In genomic region chr4:71839803-71840773, GRCm38 (mm10) we compare ENCODE assay signal across 13 mouse cellular contexts.
A peak's percentile ranks its signal among the peaks of the same experiment; 100 is the strongest.
DNase-seq lines count a peak whose midpoint lies in the region; ATAC-seq lines count a peak whose summit lies in the region.
"Had no signal": no experiment of that assay in that cellular context is flagged by ENCODE, and none has a peak within 500 bp of the region (broad histone marks: within the 10 kb centered on the region; RNA-seq: fewer than 3 reads in every experiment).

No protein-coding gene starts in this region.

- no peaks in the 10 kb centered on the region for H3K9me3 ChIP-seq in kidney, embryonic 14.5 days (ENCODE audit: control insufficient read depth, low read length)
- H3K9me3 ChIP-seq: limb, embryonic 10.5 days; stomach, embryonic 15.5 days had no signal

- H3K9ac ChIP-seq in kidney, embryonic 14.5 days (ENCODE audit: low read depth, low read length): no peak overlapping the region
- H3K9ac ChIP-seq: stomach, embryonic 15.5 days had no signal

- 52% methylated on average over 5 of the region's 5 CpGs for WGBS in kidney, embryonic 14.5 days

- H3K4me3 ChIP-seq in kidney, embryonic 14.5 days (ENCODE audit: low read length): no peak overlapping the region
- H3K4me3 ChIP-seq: erythroblast, embryonic 14.5 days; limb, embryonic 10.5 days; stomach, embryonic 15.5 days had no signal

- H3K27ac ChIP-seq in kidney, embryonic 14.5 days (ENCODE audit: low read depth, low read length): 0 out of 2 replicates have a peak overlapping the region, but pooled peaks have one; percentile 38
- H3K27ac ChIP-seq: limb, embryonic 10.5 days; stomach, embryonic 15.5 days had no signal

- H3K4me2 ChIP-seq in kidney, embryonic 14.5 days (replicated peaks; ENCODE audit: low read depth, low read length): no peak overlapping the region
- H3K4me2 ChIP-seq: stomach, embryonic 15.5 days had no signal

- H3K36me3 ChIP-seq in kidney, embryonic 14.5 days (ENCODE audit: control insufficient read depth, insufficient read depth, low read length): no peaks in the 10 kb centered on the region
- H3K36me3 ChIP-seq: limb, embryonic 10.5 days; stomach, embryonic 15.5 days had no signal

- H3K4me1 ChIP-seq in kidney, embryonic 14.5 days (ENCODE audit: control insufficient read depth, insufficient read depth, low read length): peaks cover 17% of the 10 kb centered on the region; the same call in 1 of the 2 replicates
- H3K4me1 ChIP-seq: stomach, embryonic 15.5 days had no signal

- no peaks in the 10 kb centered on the region for H3K27me3 ChIP-seq in kidney, embryonic 14.5 days (ENCODE audit: control insufficient read depth, insufficient read depth, low read length)
- H3K27me3 ChIP-seq: CH12.LX; stomach, embryonic 15.5 days had no signal

- ATAC-seq in kidney, embryonic 14.5 days (ENCODE audit: low FRiP score, low TSS enrichment): no peak

- DNase-seq in kidney, adult 11 months: no peak
- peak; percentile 12 for DNase-seq in right cerebral cortex, adult 18-20 months
- DNase-seq in right cerebral cortex, postnatal 4 days: no peak
- peak; percentile 69 for DNase-seq in mesoderm, embryonic 11.5 days (ENCODE audit: low read depth, low spot score)
- DNase-seq in skeletal muscle tissue, adult 2 months (ENCODE audit: low read depth, low spot score): peak; percentile 17
- DNase-seq in Muller cell, postnatal 12 days (ENCODE audit: inconsistent ontology term): no peak
- no peak for DNase-seq in gastrocnemius, adult 8-10 months (ENCODE audit: low spot score in 2 of 2)
- DNase-seq: cerebellum, adult 9-10 months had no signal

Comparison
In these comparisons a context has a peak if more than half of its experiments do, and no peak if none do; other contexts are left out.
1. DNase-seq: peak in right cerebral cortex, adult 18-20 months (single experiment), mesoderm, embryonic 11.5 days (single experiment) and skeletal muscle tissue, adult 2 months (single experiment); none in kidney, adult 11 months (single experiment), right cerebral cortex, postnatal 4 days (single experiment), Muller cell, postnatal 12 days (single experiment) and gastrocnemius, adult 8-10 months (0 of 2).